Mouse (Mus musculus) kidney, postnatal 36 days (tissue): ENCODE measurements around the gene Btk.

ENCODE experiments used
- DNase-seq, 2 experiments: peaks; one replicate each; pipeline ENCODE4 v3.0.0; 2021 to 2022; ENCODE audit warnings: mixed read lengths in 2 of 2

Gene Btk

DNA sequence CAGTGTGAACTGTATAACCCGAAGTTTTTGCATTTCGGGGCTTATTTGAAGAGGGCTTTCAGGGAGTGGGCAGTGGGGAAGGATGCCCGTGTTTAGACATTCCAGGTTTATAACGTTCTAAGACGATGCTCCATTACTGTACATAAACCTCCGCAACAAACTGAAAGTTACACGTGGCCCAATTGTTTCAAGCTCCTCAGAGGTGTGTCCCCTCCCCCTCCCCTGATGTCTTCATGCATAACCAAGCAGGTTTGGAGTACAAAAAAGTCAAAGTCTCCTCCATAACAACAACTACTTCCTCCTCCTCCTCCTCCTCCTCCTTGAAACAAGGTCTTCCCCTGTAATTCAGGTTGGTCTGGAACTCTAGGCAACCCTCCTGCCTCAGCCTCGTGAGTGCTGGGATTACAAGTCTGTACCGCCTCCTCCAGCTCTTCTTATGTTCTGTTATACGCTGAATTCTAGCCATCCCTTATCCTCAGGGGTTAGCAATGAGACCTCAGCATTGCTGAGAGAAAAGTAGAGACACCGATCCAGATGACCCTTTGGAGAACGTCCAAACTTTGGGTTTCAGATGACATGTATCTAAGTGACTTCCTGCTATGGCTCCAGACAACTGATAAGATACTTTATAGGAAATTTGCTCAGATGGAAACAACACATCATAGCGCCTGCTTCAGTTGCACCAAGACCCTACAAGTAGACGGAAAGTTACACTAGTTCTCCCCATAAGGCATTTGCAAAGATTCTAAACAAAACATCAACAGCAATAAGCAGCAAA lies 2.7 kb downstream of the Btk start:
- DNase-seq = no peak

- DNase-seq = no peak
Observed at GRCm38 (mm10) chrX:134577896-134578295, 5.5 kb downstream of the Btk start.

DNA sequence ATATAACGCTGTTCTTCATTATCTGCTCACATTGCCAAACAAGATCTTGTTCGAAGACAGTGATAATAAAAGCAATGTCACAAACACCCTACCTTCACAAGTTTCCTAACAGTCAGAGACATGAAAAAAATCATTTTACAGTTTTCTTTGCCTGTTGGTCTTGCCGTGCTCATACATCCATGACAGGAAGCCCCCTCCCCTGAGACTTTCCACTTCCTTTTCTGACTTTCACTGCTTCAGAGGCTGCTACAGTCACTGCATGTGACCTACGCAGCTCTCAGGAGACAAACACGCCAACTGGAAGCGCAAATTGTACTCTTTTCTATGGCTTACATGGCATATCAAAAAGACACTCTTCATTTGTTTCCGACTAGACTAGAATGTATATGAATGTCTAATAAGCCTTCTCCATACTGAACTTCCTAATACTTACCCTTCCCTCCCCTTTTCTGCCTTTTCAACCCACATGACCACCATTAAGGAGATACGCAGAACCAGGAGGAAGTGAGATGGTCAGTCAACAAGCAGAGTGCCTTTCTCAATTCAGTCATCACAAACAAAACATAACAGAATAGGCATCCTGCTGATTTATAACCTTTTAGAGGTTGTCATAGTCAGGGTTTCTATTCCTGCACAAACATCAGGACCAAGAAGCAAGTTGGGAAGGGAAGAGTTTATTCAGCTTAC lies 16.7 kb downstream of the Btk start:
- DNase-seq = no peak

GRCm38 (mm10) chrX:134564326-134564725 lies 19.0 kb downstream of the Btk start:
- no peak for DNase-seq

- DNase-seq = no peak
Observed at GRCm38 (mm10) chrX:134554425-134554824, 28.9 kb downstream of the Btk start.

DNA sequence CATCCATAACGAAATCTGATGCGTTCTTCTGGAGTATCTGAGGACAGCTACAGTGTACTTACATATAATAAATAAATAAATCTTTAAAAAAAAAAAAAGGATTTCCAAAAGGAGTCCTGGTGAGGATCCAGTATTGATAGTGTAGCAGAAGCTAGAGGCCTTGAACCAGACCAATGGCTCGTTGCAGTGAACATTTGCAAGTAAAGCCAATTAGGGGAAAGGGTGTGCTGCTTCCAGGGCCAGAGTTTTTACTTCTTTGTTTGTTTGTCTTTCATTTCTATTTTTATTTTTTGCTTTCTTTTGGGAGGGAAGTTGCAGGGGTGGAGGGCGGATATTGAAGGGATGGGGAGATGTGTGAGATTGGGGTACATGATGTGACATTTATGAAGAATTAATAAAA lies 30.0 kb downstream of the Btk start:
- DNase-seq = no peak

DNA sequence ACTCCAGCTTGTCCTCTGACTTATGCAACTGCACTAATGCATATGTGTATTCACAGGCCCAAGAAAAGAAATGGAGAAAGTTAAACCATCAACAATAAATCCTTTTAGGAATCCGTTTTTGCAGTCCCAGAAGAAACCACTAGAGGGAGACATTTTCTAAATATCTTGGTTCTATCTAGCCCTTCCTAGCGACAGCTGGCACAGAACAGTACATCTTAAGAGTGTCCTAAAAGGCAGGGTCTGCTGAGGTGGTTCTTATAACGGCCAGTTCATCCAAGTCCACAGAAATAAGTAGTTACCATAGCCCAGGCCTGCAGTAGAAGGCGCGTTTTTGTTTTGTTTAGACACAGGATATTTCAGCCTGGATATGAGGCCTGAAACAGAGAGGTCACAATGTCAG lies 32.5 kb downstream of the Btk start:
- peak; percentile 4 to 29 for DNase-seq

- DNase-seq = no peak
Observed at GRCm38 (mm10) chrX:134547330-134547729, 36.0 kb downstream of the Btk start.

GRCm38 (mm10) chrX:134541955-134542308 lies 41.4 kb downstream of the Btk start:
- no peak for DNase-seq

- DNase-seq = peak; percentile 37 to 74
Observed at GRCm38 (mm10) chrX:134541145-134541954, 42.0 kb downstream of the Btk start, which contains the start of gene Timm8a1. Gene Timm8a1, minus strand, starts transcription at chrX:134541865.

DNA sequence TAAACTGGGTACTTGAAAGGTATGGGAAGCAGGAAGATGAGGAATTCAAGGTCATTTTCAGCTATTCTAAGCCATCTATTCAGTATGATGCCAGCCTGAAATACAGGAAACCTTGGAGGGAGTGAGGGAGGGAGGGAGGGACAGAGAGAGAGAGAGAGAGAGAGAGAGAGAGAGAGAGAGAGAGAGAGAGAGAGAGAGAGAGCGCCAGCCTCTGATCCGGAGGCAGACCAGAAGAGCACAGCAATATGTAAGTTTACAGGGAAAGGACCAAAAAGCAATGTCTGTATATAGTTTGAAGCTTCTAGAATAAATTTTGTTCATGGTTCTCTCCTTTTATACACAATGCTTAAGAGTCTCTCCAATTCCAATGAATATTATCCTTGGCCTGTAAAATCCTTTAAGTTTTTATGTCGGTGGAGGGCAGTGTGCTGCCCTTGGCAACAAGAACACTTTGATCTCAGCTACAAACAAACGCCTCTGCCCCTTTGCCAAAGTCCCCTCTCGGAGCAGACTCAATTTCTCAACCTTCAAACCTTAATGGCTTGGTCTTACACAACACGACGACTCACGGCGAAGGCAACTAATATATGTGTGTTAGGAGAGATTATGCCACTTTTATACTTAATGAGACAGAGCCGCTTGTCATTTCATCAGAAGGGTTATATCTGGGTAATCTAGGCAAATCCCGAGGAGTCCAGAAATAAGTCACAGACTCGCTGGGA lies 42.8 kb downstream of the Btk start:
- peak; percentile 23 to 41 for DNase-seq

DNA sequence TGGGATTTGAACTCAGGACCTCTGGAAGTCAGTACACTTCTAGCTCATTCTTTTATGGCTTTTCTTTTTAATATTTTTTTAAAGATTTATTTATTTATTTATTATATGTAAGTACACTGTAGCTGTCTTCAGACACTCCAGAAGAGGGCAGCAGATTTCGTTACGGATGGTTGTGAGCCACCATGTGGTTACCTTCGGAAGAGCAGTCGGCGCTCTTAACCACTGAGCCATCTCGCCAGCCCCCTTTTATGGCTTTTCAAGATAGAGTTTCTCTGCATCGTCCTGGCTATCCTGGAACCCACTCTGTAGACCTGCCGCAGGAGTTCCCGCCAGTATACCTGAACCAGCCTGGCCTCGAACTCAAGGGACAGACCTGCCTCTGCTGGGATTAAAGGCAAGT lies 43.6 kb downstream of the Btk start:
- peak in 1 of 2 experiments; percentile 1 for DNase-seq

DNA sequence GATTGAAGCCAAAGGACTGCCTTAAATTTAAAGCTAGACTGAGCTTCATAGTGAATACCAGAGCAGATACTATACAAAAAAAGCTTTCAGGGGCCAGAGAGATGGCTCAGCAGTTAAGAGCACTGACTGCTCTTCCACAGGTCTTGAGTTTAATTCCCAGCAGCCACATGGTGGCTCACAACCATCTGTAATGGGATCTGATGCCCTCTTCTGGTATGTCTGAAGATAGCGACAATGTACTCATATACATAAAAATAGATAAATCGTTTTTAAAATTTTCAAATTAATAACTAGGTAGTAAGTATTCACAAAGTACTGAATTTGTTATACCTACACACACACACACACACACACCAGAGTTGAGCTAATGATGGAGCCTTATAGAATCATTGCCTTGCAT lies 50.0 kb downstream of the Btk start:
- no peak for DNase-seq

GRCm38 (mm10) chrX:134525260-134525659 lies 58.1 kb downstream of the Btk start:
- DNase-seq = no peak

DNA sequence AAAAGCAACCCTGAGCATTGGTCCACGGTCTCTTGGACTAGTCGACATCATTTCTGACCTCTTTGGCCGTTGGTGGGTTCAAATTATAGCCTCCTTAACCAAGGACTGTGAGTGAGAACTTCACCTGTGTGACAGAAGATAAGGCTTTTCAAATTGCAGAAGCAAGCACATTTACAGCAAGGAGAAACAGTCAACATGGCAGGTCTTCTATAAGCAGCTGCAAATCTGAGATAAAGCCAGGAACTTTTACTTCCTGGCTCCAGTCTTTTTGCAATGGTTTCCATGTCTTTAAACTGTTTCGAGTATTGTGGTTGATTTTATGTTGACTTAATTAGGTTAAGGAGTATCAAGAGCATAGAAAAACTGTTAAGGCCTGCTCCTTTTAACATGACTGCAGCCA lies 59.6 kb downstream of the Btk start:
- no peak for DNase-seq

DNA sequence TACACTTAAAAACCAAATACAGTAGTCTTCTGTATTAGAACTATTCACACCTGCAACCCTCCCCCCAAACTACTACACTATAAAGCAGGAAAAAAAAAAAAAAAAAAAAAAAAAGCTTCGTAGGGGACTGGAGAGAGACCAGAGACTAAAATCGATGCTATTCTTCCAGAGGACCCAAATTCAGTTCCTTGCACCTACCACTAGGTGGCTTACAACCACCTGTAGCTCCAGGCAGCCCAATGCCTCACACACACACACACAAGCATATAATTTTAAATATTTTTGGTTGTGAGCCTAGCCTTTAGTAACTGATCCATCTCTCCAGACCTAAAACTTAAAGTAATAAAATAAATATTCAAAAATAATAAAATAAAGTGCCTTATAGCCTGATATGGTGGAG lies 73.9 kb downstream of the Btk start:
- peak in 1 of 2 experiments; percentile 5 for DNase-seq

- DNase-seq = no peak
Observed at GRCm38 (mm10) chrX:134507977-134508376, 75.4 kb downstream of the Btk start.

DNA sequence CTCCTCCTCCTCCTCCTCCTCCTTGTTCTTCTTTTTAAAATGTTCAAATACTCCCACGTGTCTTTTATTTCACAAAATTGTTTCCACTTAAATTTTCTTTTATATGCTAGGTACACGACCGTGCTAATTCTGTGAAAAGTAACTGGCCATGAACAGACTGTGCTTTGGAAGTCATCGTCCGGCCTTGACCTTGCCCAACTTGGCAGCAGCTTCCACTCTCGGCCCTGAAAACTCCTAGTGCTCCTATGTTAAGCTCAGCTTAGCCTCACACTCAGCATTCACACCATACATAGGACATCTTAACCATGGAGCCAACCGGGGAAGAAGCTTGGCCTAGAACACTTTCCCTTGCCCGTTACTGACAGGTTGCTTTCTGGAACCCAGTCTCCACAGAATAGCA lies 82.7 kb downstream of the Btk start:
- DNase-seq = no peak
